8 mouse cellular contexts compared by ENCODE assay signal in the genomic region with DNA sequence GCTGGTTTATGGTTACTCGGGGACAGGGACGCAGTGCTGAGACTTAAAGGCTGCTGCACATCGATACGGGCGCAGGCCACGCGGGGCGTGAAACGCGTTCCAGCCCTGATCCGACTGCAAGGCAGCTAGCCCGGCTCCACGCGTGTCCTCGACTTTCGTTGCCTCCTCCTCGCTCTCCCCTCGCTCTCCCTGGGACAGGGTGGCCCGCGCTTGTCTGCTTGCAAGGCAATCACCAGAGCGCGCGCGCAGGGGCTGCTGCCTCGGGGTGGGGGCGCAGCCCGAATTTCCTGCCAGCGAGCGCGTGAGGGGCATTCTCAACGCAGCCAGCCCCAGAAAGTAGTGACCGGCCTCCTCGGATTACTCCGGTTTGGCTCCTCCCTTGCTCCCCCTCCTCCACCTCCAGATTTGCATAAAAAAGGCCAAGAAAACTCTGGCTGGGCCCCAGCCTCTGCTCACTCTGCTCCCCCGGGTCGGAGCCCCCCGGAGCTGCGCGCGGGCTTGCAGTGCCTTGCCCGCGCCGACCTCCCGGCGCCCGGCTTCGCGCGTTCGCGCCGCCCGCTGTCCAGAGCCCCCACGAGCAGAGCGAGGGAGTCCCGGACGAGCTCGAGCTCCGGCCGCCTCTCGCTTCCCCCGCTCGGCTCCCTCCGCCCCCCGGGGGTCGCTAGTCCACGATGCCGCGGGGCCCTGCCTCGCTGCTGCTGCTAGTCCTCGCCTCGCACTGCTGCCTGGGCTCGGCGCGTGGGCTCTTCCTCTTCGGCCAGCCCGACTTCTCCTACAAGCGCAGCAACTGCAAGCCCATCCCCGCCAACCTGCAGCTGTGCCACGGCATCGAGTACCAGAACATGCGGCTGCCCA. TPM values are rescaled to one million over a fixed set of nuclear protein-coding genes. Genes with fewer than 3 reads are reported as not detected.
DNase-seq lines count a peak whose midpoint lies in the region; ATAC-seq and TF ChIP-seq lines count a peak whose summit lies in the region.

Gene Sfrp2 (plus strand): TSS at position 451 of the 855 bp plus-strand sequence.

- H3K4me2 ChIP-seq in embryonic facial prominence, embryonic 11.5 days (ENCODE audit: low read depth, low read length) = peak within 1 kb of the TSS; percentile 89
- peak within 1 kb of the TSS; percentile 82 for H3K4me2 ChIP-seq in heart, postnatal 0 days (ENCODE audit: low read depth, low read length)
- H3K4me2 ChIP-seq in myocyte (ENCODE audit: low read depth) = peak within 1 kb of the TSS; percentile 55

- TF ChIP-seq CTCF in heart, postnatal 0 days (IDR thresholded peaks at IDR 0.05; ENCODE audit: low read depth) = no peak

- H3K9ac ChIP-seq in embryonic facial prominence, embryonic 11.5 days (replicated peaks; ENCODE audit: low read length) = peak within 1 kb of the TSS; percentile 87
- peak within 1 kb of the TSS; percentile 28 for H3K9ac ChIP-seq in heart, postnatal 0 days (replicated peaks; ENCODE audit: low read depth, low read length)

- intact Hi-C loops in left cerebral cortex, postnatal 4 days (cut with DNase I) = no loop called here

- WGBS in embryonic facial prominence, embryonic 11.5 days = under 1% methylated on average over 74 of the region's 82 CpGs
- WGBS in heart, postnatal 0 days = under 1% methylated on average over 81 of the region's 82 CpGs

- ATAC-seq in CD4-positive, CD25-positive, alpha-beta regulatory T cell, adult 4 months = peak; percentile 24
- ATAC-seq in embryonic facial prominence, embryonic 11.5 days (replicated peaks; ENCODE audit: insufficient number of reproducible peaks, low FRiP score, low TSS enrichment, low read depth) = peak; percentile 90
- peak; percentile 21; the same call in 1 of the 2 replicates for ATAC-seq in heart, postnatal 0 days (ENCODE audit: insufficient read depth, low read depth)

- TF ChIP-seq POLR2A in myocyte (IDR thresholded peaks at IDR 0.05; ENCODE audit: insufficient read length, low read depth) = no peak

- H3ac ChIP-seq in myocyte (ENCODE audit: control insufficient read depth, insufficient read length) = no peak within 1 kb of the TSS

- H3K27ac ChIP-seq in embryonic facial prominence, embryonic 11.5 days (replicated peaks; ENCODE audit: low read depth, low read length) = peak within 1 kb of the TSS; percentile 73
- no peak within 1 kb of the TSS for H3K27ac ChIP-seq in heart, postnatal 0 days (ENCODE audit: low read depth)

- no peaks in the 10 kb centered on the region for H3K9me3 ChIP-seq in embryonic facial prominence, embryonic 11.5 days (replicated peaks; ENCODE audit: control insufficient read depth, low read length)
- H3K9me3 ChIP-seq in heart, postnatal 0 days (replicated peaks; ENCODE audit: control insufficient read depth, low read length) = no peaks in the 10 kb centered on the region

- peak within 1 kb of the TSS; percentile 71 for H3K4me3 ChIP-seq in embryonic facial prominence, embryonic 11.5 days (ENCODE audit: low read depth, low read length)
- H3K4me3 ChIP-seq in heart, postnatal 0 days (ENCODE audit: low read depth, low read length) = peak within 1 kb of the TSS; percentile 50
- no peak within 1 kb of the TSS for H3K4me3 ChIP-seq in myocyte

- no peak for TF ChIP-seq EP300 in heart, postnatal 0 days (IDR thresholded peaks at IDR 0.05; ENCODE audit: low read depth)

- peak; percentile 12 to 64 for DNase-seq in adrenal gland, adult (ENCODE audit: inconsistent age in 2 of 2, low spot score in 1 of 2)
- no peak for DNase-seq in adrenal gland, adult 8-10 months
- peak; percentile 95 for DNase-seq in embryonic facial prominence, embryonic 11.5 days (ENCODE audit: low spot score)
- no peak for DNase-seq in heart, postnatal 0 days (ENCODE audit: low spot score)
- DNase-seq in left cerebral cortex, postnatal 4 days = peak; percentile 79
- peak; percentile 48 for DNase-seq in thymus, postnatal 4 days

- H3K79me2 ChIP-seq in myocyte (ENCODE audit: control insufficient read depth, insufficient read depth) = no peaks in the 10 kb centered on the region

- H3K4me1 ChIP-seq in embryonic facial prominence, embryonic 11.5 days (ENCODE audit: control insufficient read depth, insufficient read depth, low read length) = no peaks in the 10 kb centered on the region
- H3K4me1 ChIP-seq in heart, postnatal 0 days (ENCODE audit: control insufficient read depth, insufficient read depth) = 0 out of 2 replicates have a peak, but pooled peaks cover 14% of the 10 kb centered on the region

- H3K27me3 ChIP-seq in embryonic facial prominence, embryonic 11.5 days (ENCODE audit: control insufficient read depth, insufficient read depth, low read length) = no peaks in the 10 kb centered on the region
- peaks cover 69% of the 10 kb centered on the region for H3K27me3 ChIP-seq in heart, postnatal 0 days (ENCODE audit: control insufficient read depth, insufficient read depth, low read length)
- H3K27me3 ChIP-seq in myocyte (ENCODE audit: control insufficient read depth, insufficient read depth, insufficient read length) = peaks cover 31% of the 10 kb centered on the region

- H3K36me3 ChIP-seq in embryonic facial prominence, embryonic 11.5 days (replicated peaks; ENCODE audit: control insufficient read depth, insufficient read depth, low read depth, low read length) = 0 out of 2 replicates have a peak, but pooled peaks cover 2% of the 10 kb centered on the region
- H3K36me3 ChIP-seq in heart, postnatal 0 days (replicated peaks; ENCODE audit: control insufficient read depth, insufficient read depth, low read length) = no peaks in the 10 kb centered on the region
- no peaks in the 10 kb centered on the region for H3K36me3 ChIP-seq in myocyte (ENCODE audit: control insufficient read depth, insufficient read depth)

TF ChIP-seq in myocyte, 11 proteins besides CTCF, POLR2A, EP300 and RAD21:
- TF ChIP-seq SRF (IDR thresholded peaks at IDR 0.05; ENCODE audit: control insufficient read depth, insufficient read length, low read depth) = no peak
- no peak for TF ChIP-seq TCF3 (IDR thresholded peaks at IDR 0.05; ENCODE audit: insufficient read length, low read depth)
- no peak for TF ChIP-seq MYOG (IDR thresholded peaks at IDR 0.05; ENCODE audit: control insufficient read depth in 1 of 3, insufficient read depth in 1 of 3, insufficient read length in 2 of 3, low read depth in 2 of 3)
- TF ChIP-seq USF1 (IDR thresholded peaks at IDR 0.05; ENCODE audit: low read depth) = no peak
- no peak for TF ChIP-seq TCF12 (IDR thresholded peaks at IDR 0.05; ENCODE audit: insufficient read depth, poor library complexity, severe bottlenecking)
- no peak for TF ChIP-seq POLR2AphosphoS2 (IDR thresholded peaks at IDR 0.05; ENCODE audit: insufficient read length, low read depth)
- no peak for TF ChIP-seq CEBPB (IDR thresholded peaks at IDR 0.05; ENCODE audit: insufficient read depth, poor library complexity, severe bottlenecking)
- no peak for TF ChIP-seq MAX (IDR thresholded peaks at IDR 0.05; ENCODE audit: low read depth)
- TF ChIP-seq MYOD1 (IDR thresholded peaks at IDR 0.05; ENCODE audit: control insufficient read depth in 1 of 3, insufficient read length in 2 of 3, low read depth in 2 of 3) = no peak
- no peak for TF ChIP-seq REST (IDR thresholded peaks at IDR 0.05; ENCODE audit: insufficient read depth, insufficient read length)
- no peak for TF ChIP-seq E2F4 (IDR thresholded peaks at IDR 0.05; ENCODE audit: insufficient read depth)

RNA-seq across cellular contexts. Expression of gene Sfrp2, which starts in this region (rescaled TPM):
- total RNA-seq in adrenal gland, adult 8-10 months (2022) = 1 to 10 TPM in 3 of 4 experiments, under 1 TPM in 1; 0.59 to 2.6 (median 1.9) TPM
- 1 to 10 TPM; 7.2 to 9.0 TPM for polyA plus RNA-seq in CD4-positive, CD25-positive, alpha-beta regulatory T cell, adult 4 months (2017; shearing (Covaris generic))
- 160 and 212 TPM in 2 replicates for polyA plus RNA-seq in embryonic facial prominence, embryonic 11.5 days (2014; fragmentation: Nextera tagmentation; extraction: Ambion mirVana)
- total RNA-seq in heart, postnatal 0 days (2014; rRNA removed; ENCODE audit: low replicate concordance) = 50.4 and 101 TPM in 2 replicates
- 49.5 and 65.3 TPM in 2 replicates for polyA plus RNA-seq in heart, postnatal 0 days (2015; fragmentation: Nextera tagmentation; extraction: Ambion mirVana)
- 10 to 100 TPM; 12.7 to 14.1 TPM for total RNA-seq in left cerebral cortex, postnatal 4 days (2021)
- polyA plus RNA-seq in myocyte (2012; fragmentation: generic; extraction: Trizol) = 0.05 TPM

Comparison
In these comparisons a context has a peak if more than half of its experiments do, and no peak if none do; other contexts are left out.
1. DNase-seq: peak in adrenal gland, adult (2 of 2), embryonic facial prominence, embryonic 11.5 days (single experiment), left cerebral cortex, postnatal 4 days (single experiment) and thymus, postnatal 4 days (single experiment); none in adrenal gland, adult 8-10 months (single experiment) and heart, postnatal 0 days (single experiment).
2. ATAC-seq: peak in every context shown above with its lines; median percentile 90 in embryonic facial prominence, embryonic 11.5 days; 24 in CD4-positive, CD25-positive, alpha-beta regulatory T cell, adult 4 months; 21 in heart, postnatal 0 days.
3. Peak in every context shown above with its lines, with median percentiles within 50 percentile points of each other: H3K4me2 ChIP-seq.